Mouse (Mus musculus): Measurements from ENCODE around the gene Hoxa9. TPM values are rescaled to one million over a fixed set of nuclear protein-coding genes. Genes with fewer than 3 reads are reported as not detected.

Gene Hoxa9
- polyA plus RNA-seq, 3 experiments from 2014 or later, result 0.13 to 0.32 TPM; not detected in 1

- ATAC-seq, result no peak
These were observed 30.0 kb upstream of the Hoxa9 start, which contains the start of gene Hoxa13 for GRCm38 (mm10) chr6:52260654-52261575. Hoxa13 (minus strand) TSS chr6:52260880.

GRCm38 (mm10) chr6:52259811-52260261 lies 28.9 kb upstream of the Hoxa9 start:
- ATAC-seq, result no peak

GRCm38 (mm10) chr6:52259081-52259790 lies 28.3 kb upstream of the Hoxa9 start:
- ATAC-seq, result no peak

- ATAC-seq, result peak; percentile 47
These were observed 26.1 kb upstream of the Hoxa9 start for GRCm38 (mm10) chr6:52256956-52257355.

DNA sequence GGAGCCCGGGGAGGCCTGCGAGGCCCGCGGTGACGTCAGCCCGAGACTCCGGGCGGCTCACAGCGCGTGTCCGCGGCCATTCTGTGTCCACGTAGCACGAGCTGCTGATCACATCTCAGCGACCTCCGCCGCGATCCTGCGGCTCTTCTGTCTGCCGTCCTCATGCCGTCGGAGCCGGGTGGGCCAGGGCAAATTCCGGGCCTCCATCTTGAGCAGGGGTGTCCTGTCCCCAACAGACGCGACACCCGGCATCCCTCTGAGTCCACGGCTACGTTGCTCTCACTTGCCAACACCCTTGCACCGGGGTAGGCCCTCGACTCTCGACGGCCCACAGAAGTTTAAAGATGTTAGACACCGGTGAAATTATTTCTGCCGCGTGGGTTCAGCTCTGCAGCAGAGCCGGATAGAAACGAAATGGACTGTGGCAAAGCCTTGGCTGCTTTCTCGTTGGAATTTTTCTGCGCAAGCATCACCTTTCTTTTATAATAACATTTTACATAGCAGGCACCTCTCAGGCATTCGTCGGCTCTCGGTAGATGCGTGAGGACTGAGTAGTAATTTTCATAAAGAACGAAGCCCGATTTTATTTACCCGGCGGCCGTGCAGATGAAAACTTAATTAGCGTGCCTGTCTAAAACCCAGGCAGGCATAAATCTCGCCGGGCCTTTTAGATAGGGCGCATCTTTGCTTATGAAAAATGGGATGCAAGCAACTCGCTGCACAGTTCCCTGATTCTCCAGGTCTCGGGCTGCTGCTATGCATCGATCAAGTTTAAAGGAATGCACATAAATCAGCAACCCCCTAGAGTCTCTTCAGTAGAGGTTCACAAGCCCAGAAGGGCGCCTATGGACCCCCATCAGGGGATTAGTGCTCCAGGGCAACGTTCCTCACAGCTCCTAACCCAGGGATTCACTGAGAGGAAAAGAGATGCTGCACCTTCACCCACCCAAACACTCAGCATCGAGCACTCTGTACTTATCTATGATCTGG lies 22.9 kb upstream of the Hoxa9 start:
- ATAC-seq, result no peak

GRCm38 (mm10) chr6:52252775-52253376 lies 22.0 kb upstream of the Hoxa9 start:
- ATAC-seq, result no peak

DNA sequence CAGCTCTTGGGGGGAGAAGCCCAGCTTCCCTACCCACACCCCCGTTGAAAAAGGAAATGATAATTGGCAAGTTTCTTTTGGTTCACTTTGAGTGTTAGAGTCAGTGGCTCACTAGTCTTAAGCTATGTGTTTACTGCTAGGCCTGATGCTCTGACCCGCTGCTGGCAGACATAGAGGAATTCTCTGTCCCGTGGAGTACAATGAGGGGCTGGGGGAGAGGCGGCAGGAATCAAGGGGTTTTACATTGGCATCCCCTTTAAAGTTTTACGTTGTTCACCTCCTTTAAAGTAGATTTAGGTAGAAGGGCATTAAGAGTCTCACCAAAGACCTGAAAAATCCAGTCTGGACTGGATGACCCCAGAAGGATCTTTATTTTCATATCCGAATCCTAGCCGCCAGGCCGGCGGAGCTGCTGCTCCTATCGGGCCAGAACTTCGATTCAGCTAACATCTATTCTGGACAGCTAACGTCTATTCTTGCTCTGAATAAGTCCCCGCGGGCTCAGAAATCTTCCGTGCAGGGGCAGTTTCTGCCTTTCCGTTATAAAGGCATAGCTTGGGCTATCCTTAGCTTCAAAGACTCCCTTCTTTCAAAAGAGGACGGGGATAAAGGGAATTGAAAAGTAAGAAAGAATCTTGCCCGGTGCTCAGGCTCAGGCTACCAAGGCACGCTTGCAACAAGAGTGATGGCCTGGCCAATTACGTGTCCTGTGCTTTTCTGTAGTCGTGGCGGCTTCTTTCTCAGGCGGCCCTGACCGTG lies 21.3 kb upstream of the Hoxa9 start:
- no peak for ATAC-seq

- no peak for ATAC-seq
These were observed 20.4 kb upstream of the Hoxa9 start for GRCm38 (mm10) chr6:52251177-52251879.

DNA sequence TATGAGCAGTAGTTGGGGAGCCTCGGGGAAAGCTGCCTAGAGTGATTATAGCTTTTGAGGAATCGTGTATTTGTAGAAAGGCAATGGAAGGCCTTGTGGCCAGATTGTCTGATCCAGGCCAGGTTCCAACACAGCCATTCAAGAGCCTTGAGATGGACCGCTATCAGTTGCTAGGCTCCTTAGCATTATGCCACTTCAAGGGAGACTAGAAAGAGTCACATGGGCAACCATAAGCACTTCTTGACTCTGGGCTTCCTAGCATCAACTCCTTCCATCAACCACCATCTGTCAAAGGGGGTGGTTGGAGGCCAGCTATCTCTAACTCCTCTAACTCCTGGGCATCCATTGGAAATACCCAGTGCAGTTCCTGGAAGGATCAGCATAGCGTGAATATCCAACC lies 18.9 kb upstream of the Hoxa9 start:
- no peak for ATAC-seq

GRCm38 (mm10) chr6:52249415-52249738 lies 18.5 kb upstream of the Hoxa9 start:
- ATAC-seq, result no peak

- peak; percentile 22 for ATAC-seq
These were observed 17.9 kb upstream of the Hoxa9 start for GRCm38 (mm10) chr6:52248638-52249414.

DNA sequence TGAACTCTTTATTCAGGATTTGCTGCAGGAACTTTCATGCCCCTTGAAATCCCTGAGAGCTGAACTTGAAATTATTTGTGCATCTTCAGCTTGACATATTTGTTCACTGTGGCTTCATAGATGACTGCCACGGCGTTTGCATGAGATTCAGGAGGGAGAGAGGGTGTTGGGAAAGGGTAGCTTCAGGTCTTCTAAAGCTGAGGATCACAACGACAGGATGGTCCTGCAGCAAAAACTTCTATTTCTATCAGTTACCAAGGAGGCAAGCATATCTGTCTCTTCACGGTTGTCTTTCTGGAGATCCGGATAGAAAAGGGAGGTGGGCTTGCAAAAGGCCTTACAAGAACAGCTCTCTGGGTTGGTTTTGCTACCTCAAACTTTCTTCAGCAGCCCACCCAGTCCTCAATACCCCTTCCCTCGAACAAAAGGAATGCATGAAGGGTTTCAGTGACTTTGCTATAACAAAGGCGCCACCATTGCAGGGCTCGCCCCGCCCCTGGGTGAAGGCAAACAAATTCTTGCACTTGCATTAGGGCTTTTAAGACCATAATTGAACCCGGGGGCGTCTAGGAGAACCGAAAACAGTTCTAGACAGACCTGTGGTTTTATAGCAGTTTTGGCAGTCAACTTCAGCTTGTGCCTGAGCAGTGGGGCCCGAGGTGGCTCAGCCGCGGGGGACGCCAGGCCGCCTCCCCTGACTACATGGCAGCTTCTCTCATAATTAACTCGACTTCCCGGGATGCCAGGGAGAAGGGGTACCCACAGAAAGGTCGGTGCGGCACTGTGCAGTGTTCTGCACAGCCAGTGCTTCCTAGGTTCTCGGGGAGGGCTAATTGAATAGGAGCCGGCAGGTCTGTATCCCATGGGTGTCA lies 17.1 kb upstream of the Hoxa9 start:
- no peak for ATAC-seq

- ATAC-seq, result no peak
These were observed 16.0 kb upstream of the Hoxa9 start for GRCm38 (mm10) chr6:52246916-52247315.

DNA sequence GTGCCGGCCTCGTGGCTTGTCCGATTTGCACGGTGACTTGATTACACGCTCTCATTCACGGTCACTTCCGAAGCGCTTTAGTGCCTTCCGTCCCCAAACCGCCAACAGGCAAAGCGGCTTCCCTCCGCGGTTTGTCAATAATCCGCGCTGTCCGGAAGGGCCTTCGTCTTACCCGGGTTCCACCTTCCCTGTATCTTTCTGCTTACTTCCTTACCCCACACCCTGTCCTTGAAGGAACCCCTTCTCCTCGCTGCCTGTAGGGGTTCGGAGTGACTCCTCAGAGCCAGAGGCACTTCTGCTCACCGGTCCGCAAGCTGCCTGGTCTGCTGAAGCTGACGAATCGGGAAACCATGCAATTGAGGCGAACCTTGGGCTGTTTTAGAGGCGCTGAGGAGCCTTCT lies 15.5 kb upstream of the Hoxa9 start:
- ATAC-seq, result peak; percentile 24

DNA sequence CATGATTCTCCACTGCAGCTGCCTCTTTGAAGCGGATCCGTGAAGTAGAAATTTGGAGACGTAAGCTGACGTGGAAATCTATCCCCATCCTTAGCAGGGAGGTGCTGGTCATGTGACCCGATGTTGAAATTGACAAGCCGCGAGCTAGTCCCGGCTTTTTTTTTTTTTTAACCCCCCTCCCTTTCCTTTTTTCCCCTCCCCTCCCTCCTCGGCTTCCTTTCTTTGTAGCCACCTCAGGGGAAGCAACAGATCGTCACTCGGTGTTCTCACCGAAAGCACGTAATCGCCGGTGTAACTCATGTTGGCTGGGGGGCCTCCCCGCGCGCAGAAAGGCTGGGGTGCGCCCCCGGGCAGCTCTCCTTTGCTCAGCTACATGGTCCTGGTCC lies 14.9 kb upstream of the Hoxa9 start, which contains the start of gene Hoxa11:
TSS of gene Hoxa11 (minus strand) at position 54 of the 386 bp plus-strand sequence.
- ATAC-seq, result peak; percentile 30

- no peak for ATAC-seq
These were observed 14.3 kb upstream of the Hoxa9 start for GRCm38 (mm10) chr6:52245040-52245756.

- no peak for ATAC-seq
These were observed 13.7 kb upstream of the Hoxa9 start for GRCm38 (mm10) chr6:52244471-52245039.

DNA sequence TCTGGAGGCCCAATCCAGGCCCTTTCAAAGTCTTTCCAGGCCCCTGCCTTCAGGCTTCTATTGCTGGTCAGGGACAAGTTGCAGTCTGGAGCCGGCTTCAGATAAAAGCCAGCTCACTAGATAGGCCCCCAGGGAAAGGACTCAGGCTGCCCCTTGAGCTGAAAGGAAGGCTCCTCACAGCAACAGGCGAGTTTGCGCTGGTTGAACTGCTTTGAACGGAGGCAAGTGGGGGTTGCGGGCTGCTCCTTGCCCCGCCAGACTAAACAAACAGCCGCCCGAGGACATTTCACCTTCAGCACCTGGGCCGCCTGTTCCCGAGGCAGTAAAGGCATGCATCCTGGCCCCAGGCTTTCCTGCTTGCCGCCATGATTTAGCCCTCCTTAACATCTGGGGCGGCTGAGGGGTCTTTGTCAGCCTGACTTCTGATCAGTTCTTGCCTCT lies 12.8 kb upstream of the Hoxa9 start:
- no peak for ATAC-seq
